Mouse (Mus musculus): ENCODE data around the gene Ric8a. TPM values are rescaled to one million over a fixed set of nuclear protein-coding genes. Genes with fewer than 3 reads are reported as not detected.

The Ric8a gene
- 3.4 TPM for polyA plus RNA-seq (2014; fragmentation: Illumina TruSeq; extraction: RNeasy Lipid Tissue Mini Kit (QIAGEN cat#74804))

DNA sequence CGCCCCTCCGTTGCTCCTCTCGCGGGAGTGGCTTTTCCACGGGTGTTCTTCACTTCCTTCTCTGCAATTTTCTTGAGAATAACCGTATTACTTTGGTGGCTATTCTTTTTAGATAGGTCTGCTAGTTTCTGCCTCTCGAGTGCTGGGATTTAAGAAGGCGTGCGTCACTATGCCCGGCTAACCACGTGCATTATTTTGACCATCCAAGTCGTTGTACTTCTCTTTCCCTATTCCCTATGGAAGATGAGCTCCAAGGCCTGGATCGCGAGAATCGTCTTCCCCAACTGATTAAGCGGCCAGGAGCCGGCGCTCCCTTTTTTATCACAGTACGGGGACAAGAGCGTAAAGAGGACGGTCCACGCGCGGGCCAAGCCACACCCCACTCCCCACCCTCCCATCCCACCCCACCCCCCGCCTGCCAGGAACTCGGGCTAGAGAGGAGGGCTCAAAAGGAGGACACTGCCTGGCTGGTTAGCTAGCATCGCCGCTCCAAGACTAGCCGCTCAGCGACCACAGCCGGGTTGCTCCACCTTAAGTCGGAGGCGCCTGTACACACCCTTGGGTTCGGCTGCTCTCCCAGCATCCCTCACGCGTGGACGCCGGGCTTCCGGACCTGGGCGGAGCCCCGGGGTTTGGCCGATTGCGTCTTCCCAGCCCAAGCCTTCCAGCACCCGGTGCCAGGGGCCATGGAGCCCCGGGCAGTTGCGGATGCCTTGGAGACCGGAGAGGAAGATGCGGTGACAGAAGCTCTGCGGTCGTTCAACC, at the start of gene Ric8a:
TSS of gene Ric8a (plus strand) at position 173 of the 765 bp plus-strand sequence.

DNA sequence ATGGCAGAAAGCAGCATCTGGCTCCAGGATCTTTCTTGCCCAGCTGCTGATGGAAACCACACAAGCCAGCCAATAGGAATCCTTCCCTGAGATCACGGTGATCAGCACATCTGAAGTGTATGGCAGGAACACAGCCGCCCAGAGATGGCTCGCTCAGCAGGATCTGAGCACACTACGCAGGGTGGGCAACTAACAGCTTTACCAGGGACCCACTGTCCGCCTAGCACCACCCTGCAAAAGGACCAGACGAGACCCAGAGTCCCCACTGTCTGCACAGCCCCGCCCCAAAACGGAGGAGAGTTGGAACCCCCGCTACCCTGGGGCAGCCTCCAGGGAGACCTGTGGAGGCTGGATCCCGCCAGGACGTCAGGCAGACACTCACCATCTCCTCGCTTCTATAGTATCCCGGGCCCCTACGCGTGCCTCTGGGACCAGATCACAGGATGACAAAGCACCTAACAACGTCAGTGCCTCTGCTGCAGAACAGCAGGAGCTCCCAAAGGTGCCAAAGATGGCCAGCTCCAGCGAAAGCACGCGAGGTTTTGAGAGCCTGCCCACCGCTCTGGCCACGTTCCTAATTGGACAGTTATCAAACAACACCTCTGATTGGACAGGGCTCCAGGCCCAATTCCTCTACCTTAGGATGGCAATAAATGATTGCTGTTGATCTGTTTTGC, 35.0 kb upstream of the Ric8a start, which contains the start of gene Zfp941:
TSS of gene Zfp941 (minus strand) at position 526 of the 677 bp plus-strand sequence.

DNA sequence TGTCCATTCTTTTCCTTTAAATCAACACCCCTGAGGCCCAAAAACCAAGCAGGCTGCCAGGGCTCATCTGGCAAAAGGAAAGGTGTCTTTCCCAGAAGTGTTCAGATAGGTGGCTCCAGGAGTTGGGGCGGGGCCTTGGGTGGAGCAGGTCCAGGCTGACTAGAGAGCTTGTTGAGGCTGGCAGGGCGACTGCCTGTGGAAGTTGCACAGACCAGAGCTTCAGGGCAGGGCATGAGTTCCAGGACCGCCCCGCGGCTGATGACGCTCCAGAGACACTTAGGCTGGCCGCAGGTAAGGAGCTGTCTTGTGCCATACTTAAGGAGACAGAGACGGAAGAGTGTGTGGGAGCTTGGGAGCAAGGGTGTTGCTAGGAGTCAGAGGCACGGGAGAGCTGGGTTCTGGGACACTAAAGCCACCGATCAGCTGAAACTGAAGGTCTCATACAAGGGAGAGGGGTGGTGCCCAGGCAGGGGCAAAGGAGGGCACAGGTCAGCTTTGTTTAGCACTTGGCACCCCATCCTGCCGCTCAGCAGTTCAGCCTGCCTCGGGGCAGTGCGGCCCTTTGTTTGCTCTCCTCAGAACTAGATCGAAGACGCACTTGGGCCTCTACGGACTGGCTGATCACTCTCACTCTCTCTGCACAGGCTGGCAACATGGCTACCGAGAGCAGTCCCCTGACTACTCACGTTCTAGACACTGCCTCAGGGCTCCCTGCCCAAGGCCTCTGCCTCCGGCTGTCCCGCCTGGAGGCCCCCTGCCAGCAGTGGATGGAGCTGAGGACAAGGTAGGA, 21.6 kb upstream of the Ric8a start, which contains the start of gene Urah:
TSS of gene Urah (plus strand) at position 51 of the 790 bp plus-strand sequence.

DNA sequence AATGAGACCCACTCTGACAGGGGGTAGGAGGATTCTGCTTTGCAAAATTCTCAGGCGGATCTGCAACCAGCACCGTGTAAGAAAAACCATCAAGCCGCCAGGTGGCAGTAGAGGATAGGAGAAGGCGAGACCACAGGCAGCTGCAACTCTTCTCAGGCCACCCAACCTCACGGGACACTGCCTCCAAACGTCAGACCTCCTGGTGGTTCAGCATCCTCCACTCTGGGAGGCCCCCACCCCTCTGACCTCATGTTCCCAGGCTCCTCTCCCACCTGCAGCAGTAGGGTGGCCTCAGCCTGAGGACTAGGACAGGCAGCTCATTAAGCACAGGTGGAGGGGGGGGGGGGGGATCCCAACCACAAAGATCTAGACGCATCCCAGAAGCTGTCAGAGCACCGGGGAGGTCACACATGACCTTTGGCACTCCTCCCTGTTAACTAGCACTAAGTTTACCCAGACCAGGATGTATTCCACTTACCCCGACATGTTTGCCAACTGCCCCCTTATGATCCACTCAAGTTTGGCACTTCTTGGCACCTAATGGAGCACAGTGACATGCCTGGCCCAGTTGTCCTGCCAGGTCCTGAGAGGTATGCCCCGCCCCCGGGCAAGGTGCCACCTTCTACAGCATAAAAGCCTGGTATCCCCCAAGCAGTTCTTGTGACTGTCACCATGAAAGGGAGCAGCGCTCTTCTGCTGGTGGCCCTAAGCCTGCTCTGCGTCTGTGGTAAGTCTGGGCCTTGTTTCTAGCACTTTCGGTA, 11.7 kb upstream of the Ric8a start, which contains the start of gene Scgb1c1:
TSS of gene Scgb1c1 (plus strand) at position 643 of the 761 bp plus-strand sequence.

DNA sequence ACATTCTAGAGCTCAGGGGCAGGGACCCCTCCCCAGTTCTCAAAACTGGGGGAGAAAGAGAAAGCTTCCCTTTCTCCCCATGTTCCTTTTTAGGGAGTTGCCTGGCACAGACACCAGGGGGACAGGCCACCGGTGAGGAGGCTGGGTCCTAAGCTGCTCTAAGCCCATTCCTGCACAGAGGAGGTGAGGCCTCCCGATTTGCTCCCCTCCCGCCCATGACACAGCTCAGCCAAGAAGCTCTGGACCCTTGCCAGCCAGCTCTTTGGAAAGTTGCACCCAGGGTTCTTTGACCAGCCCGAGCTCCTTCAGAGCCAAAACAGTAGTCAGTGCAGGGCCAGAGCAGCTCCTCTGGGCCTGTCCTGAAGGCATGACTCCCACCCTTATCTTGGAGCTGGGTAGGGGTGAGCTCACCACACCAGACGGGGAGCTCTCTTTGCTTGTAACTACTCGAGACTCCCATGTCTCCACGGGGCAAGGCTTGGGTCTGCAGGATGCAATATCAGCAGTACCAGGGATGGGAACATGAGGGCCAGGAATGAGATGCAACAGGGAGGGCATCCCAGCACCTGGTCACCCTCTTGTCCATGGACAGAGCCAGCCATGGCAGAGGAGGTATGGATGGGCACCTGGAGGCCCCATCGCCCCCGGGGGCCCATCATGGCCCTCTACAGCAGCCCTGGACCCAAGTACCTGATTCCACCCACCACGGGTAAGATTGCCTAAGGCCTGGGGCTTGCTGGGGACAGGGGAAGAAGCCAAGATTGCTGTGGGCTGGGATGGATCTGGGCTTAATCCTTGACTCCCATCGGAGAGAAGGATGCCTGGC, 8.8 kb upstream of the Ric8a start, which contains the start of gene Odf3:
TSS of gene Odf3 (plus strand) at position 51 of the 826 bp plus-strand sequence.

DNA sequence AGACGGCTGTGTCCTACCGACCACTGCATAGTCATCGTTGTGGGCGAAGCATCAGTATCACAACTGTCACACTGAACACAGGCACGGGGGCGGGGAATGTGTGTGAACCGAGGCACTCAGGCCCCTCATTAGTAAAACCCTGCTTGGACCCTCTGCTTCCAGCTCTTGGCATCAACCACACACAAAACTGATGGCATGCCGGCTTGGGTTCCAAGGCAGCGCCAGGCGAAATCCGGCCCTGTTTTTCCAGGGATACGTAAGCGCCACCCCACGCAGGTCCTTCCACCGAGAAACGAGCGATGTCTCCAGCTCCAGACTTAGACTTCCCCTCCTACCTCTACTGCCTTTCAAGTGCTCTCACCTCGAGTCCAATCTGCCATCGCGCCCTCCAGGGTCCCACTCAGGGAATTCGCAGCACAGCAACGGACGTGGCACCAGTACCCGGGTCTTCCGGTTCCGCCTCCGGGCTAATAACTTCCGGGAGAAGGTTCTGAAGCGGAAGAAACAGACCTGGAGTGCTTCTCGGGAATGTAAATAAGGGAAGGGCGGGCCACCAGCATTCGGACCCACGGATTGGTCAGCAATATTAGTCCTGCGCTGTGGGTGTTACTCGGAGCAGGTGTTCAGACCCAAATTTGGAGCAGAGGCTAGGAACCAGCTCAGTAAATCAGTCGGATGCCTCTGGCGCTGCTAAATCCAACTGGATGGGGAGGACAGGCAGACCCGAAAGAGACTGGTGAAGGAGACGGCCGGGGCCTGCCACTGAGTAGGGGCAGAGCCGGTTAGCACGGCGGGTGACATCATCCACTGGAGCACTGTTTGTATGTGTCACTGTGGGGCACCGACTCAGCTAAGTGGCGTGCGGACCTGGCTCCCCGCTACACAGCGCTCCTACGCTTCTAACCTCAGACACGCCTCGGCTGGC, 635 bp upstream of the Ric8a start, which contains the start of gene Gm45785:
TSS of gene Gm45785 (minus strand) at position 472 of the 925 bp plus-strand sequence.

DNA sequence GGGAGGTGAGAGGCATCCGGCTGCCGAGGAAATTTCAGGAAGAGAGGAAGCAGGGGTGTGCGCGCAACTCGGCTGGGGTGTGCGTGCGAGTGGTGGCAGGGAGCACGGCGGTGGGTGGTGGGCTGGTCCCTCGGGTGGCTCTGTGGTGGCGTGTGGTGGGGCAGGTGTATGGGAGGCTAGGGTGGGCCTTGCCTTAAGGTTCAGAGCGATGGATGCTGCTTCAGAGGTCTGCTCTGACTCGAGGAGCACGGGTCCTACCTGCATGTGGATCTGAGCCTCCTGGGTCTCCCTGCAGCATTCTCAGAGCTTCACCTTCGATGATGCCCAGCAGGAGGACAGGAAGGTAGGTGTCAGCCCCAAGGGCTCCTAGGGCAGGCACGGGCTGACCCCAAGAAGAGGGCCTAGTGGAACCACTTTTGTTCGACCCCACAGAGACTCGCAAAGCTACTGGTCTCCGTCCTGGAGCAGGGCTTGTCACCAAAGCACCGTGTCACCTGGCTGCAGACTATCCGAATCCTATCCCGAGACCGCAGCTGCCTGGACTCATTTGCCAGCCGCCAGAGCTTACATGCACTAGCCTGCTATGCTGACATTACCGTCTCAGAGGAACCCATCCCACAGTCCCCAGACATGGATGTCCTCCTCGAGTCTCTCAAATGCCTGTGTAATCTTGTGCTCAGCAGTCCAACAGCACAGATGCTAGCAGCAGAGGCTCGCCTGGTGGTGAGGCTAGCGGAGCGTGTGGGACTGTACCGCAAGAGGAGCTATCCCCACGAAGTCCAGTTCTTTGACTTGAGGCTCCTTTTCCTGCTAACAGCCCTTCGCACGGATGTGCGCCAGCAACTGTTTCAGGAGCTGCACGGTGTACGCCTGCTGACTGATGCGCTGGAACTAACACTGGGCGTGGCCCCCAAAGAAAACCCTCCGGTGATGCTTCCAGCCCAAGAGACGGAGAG, 1.1 kb downstream of the Ric8a start, which contains the start of gene Bet1l:
TSS of gene Bet1l (minus strand) at position 28 of the 956 bp plus-strand sequence.

DNA sequence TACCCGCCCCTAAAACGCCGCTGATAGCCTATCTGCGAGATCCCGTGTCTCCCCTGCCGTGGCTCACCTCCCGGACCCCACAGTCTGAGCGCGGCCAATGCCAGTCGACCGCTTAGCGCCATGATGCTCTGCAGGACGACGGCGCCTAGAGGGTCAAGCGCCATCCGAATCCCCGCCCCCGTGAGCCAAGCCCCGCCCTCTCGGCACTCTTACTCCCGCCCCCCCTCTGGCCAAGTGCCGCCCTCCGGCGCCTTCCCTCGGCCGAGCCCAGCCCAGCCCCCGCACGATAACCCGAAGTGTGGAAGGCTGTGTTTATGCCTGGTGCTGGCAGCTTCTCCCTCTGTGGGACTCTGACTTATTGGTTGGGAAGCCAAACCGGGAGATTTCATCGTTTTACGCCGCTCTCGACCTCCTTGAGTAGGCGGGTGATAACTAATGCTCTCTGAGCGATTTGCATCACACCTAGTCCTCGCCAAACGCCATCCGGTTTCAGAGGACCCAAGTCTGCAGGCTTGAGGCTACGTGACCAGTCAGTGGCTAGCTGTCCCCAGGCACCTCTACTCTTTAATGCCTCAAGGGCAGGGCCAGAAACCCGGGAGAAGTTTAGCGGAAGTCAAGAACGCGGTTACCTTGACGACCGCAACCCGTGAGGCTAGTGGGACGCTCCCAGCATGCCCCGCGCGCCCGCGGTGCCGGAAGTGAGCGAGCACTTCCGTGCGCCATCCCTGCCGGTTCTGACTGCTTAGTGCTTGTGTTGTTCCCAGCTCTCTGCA, 25.1 kb downstream of the Ric8a start, which contains the start of the genes Psmd13 and Sirt3:
TSS of gene Psmd13 (plus strand) at position 273 of the 773 bp plus-strand sequence.
TSS of gene Sirt3 (minus strand) at position 614 of the 773 bp plus-strand sequence.

DNA sequence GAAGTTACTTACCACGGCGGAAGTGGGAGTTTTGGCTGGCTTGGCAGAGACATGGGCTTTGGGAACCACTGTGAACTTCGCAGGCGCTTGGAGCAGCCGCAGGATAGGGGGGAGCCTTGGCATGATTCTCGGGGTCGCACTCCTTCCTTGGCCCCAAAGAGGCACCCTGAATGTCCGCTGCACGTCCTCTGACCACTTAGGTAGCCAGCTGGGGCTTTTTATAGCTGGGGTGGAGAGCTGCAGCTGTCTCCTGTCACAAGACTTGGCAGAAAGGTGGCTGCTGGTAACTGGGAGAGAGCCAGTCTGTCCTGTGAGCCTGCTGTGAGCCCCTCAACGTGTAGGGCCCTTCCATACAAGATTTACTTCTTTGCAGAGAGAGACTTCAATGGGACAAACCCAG, 43.5 kb downstream of the Ric8a start, which contains the start of gene Cox8b:
TSS of gene Cox8b (minus strand) at position 227 of the 400 bp plus-strand sequence.

Other genes starting within 250 kb of the Ric8a start
- not detected for gene Olfr61, start 228.0 kb upstream of the Ric8a start, polyA plus RNA-seq (2014; fragmentation: Illumina TruSeq; extraction: RNeasy Lipid Tissue Mini Kit (QIAGEN cat#74804))
- gene Olfr53, start 210.5 kb upstream of the Ric8a start, polyA plus RNA-seq (2014; fragmentation: Illumina TruSeq; extraction: RNeasy Lipid Tissue Mini Kit (QIAGEN cat#74804)): not detected
- not detected for gene Olfr539, start 197.0 kb upstream of the Ric8a start, polyA plus RNA-seq (2014; fragmentation: Illumina TruSeq; extraction: RNeasy Lipid Tissue Mini Kit (QIAGEN cat#74804))
- gene Olfr45, start 175.0 kb upstream of the Ric8a start, polyA plus RNA-seq (2014; fragmentation: Illumina TruSeq; extraction: RNeasy Lipid Tissue Mini Kit (QIAGEN cat#74804)): not detected
- gene Olfr541, start 159.7 kb upstream of the Ric8a start, polyA plus RNA-seq (2014; fragmentation: Illumina TruSeq; extraction: RNeasy Lipid Tissue Mini Kit (QIAGEN cat#74804)): not detected
- gene Cyp2e1, start 93.2 kb upstream of the Ric8a start, polyA plus RNA-seq (2014; fragmentation: Illumina TruSeq; extraction: RNeasy Lipid Tissue Mini Kit (QIAGEN cat#74804)): 42.0 TPM
- not detected for gene Syce1, start 69.1 kb upstream of the Ric8a start, polyA plus RNA-seq (2014; fragmentation: Illumina TruSeq; extraction: RNeasy Lipid Tissue Mini Kit (QIAGEN cat#74804))
- 0.91 TPM for gene Zfp941, start 34.8 kb upstream of the Ric8a start, polyA plus RNA-seq (2014; fragmentation: Illumina TruSeq; extraction: RNeasy Lipid Tissue Mini Kit (QIAGEN cat#74804))
- gene Urah, start 21.9 kb upstream of the Ric8a start, polyA plus RNA-seq (2014; fragmentation: Illumina TruSeq; extraction: RNeasy Lipid Tissue Mini Kit (QIAGEN cat#74804)): 1.1 TPM
- gene Scgb1c1, start 11.4 kb upstream of the Ric8a start, polyA plus RNA-seq (2014; fragmentation: Illumina TruSeq; extraction: RNeasy Lipid Tissue Mini Kit (QIAGEN cat#74804)): not detected
- gene Odf3, start 9.2 kb upstream of the Ric8a start, polyA plus RNA-seq (2014; fragmentation: Illumina TruSeq; extraction: RNeasy Lipid Tissue Mini Kit (QIAGEN cat#74804)): not detected
- gene Gm45785, start 626 bp upstream of the Ric8a start, polyA plus RNA-seq (2014; fragmentation: Illumina TruSeq; extraction: RNeasy Lipid Tissue Mini Kit (QIAGEN cat#74804)): not detected
- gene Bet1l, start 620 bp downstream of the Ric8a start, polyA plus RNA-seq (2014; fragmentation: Illumina TruSeq; extraction: RNeasy Lipid Tissue Mini Kit (QIAGEN cat#74804)): 1.5 TPM
- 107 TPM for gene Psmd13, start 25.0 kb downstream of the Ric8a start, polyA plus RNA-seq (2014; fragmentation: Illumina TruSeq; extraction: RNeasy Lipid Tissue Mini Kit (QIAGEN cat#74804))
- 1.9 TPM for gene Sirt3, start 25.4 kb downstream of the Ric8a start, polyA plus RNA-seq (2014; fragmentation: Illumina TruSeq; extraction: RNeasy Lipid Tissue Mini Kit (QIAGEN cat#74804))
- gene Cox8b, start 43.5 kb downstream of the Ric8a start, polyA plus RNA-seq (2014; fragmentation: Illumina TruSeq; extraction: RNeasy Lipid Tissue Mini Kit (QIAGEN cat#74804)): not detected
- not detected for gene Nlrp6, start 63.9 kb downstream of the Ric8a start, polyA plus RNA-seq (2014; fragmentation: Illumina TruSeq; extraction: RNeasy Lipid Tissue Mini Kit (QIAGEN cat#74804))
- 1.5 TPM for gene Pgghg, start 84.4 kb downstream of the Ric8a start, polyA plus RNA-seq (2014; fragmentation: Illumina TruSeq; extraction: RNeasy Lipid Tissue Mini Kit (QIAGEN cat#74804))
- gene Ifitm5, start 93.3 kb downstream of the Ric8a start, polyA plus RNA-seq (2014; fragmentation: Illumina TruSeq; extraction: RNeasy Lipid Tissue Mini Kit (QIAGEN cat#74804)): not detected
- not detected for gene Gm45717, start 99.0 kb downstream of the Ric8a start, polyA plus RNA-seq (2014; fragmentation: Illumina TruSeq; extraction: RNeasy Lipid Tissue Mini Kit (QIAGEN cat#74804))
- gene Ifitm2, start 99.0 kb downstream of the Ric8a start, polyA plus RNA-seq (2014; fragmentation: Illumina TruSeq; extraction: RNeasy Lipid Tissue Mini Kit (QIAGEN cat#74804)): 100 TPM
- 17.8 TPM for gene Ifitm1, start 110.3 kb downstream of the Ric8a start, polyA plus RNA-seq (2014; fragmentation: Illumina TruSeq; extraction: RNeasy Lipid Tissue Mini Kit (QIAGEN cat#74804))
- 13.0 TPM for gene Ifitm3, start 153.8 kb downstream of the Ric8a start, polyA plus RNA-seq (2014; fragmentation: Illumina TruSeq; extraction: RNeasy Lipid Tissue Mini Kit (QIAGEN cat#74804))
- gene Ifitm6, start 161.0 kb downstream of the Ric8a start, polyA plus RNA-seq (2014; fragmentation: Illumina TruSeq; extraction: RNeasy Lipid Tissue Mini Kit (QIAGEN cat#74804)): 3.7 TPM
- not detected for gene Gm17387, start 172.2 kb downstream of the Ric8a start, polyA plus RNA-seq (2014; fragmentation: Illumina TruSeq; extraction: RNeasy Lipid Tissue Mini Kit (QIAGEN cat#74804))
- not detected for gene B4galnt4, start 204.1 kb downstream of the Ric8a start, polyA plus RNA-seq (2014; fragmentation: Illumina TruSeq; extraction: RNeasy Lipid Tissue Mini Kit (QIAGEN cat#74804))
- gene Pkp3, start 221.3 kb downstream of the Ric8a start, polyA plus RNA-seq (2014; fragmentation: Illumina TruSeq; extraction: RNeasy Lipid Tissue Mini Kit (QIAGEN cat#74804)): not detected
- gene Sigirr, start 243.6 kb downstream of the Ric8a start, polyA plus RNA-seq (2014; fragmentation: Illumina TruSeq; extraction: RNeasy Lipid Tissue Mini Kit (QIAGEN cat#74804)): not detected

Data from ovary, adult 10 weeks (tissue).